Comparison of ENCODE assay signal across 8 mouse cellular contexts in the genomic region with DNA sequence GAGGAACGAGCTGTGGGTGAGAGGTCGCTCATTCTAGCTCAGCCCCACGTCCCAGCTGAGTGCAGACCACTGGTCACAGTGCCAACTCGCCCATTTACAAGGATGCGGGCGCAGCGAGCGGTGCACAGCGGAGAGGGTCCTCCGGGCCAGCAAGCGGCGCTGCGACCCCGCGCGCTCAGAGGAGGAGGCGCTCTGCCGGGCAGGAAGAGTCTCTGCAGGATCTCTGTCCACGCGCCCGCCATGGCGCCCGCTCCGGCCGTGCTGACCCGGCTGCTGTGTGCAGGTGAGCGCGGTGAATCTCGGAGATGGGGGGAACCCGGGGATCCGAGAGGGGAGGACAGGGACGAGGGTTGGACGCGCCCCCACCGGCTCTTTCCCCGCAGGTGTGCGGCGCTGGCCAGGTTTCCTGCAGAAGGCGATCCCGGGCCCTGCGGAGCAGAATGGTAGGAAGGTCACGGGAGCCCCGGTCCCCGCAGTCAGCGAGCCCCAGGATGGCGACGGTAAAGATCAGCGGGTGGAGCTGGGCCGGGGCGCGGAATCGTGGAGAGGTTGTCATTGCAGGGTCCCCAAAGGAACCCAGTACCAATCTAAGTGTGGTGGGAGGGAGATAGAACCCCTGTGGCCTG. TPM values are rescaled to one million over a fixed set of nuclear protein-coding genes. Genes with fewer than 3 reads are reported as not detected.
A peak's percentile ranks its signal among the peaks of the same experiment; 100 is the strongest.
DNase-seq lines count a peak whose midpoint lies in the region; ATAC-seq lines count a peak whose summit lies in the region.

A gene (plus strand): TSS at position 207 of the 626 bp plus-strand sequence.

- DNase-seq in embryo, embryonic 10 days (ENCODE audit: low spot score) = peak; percentile 91
- peak; percentile 88 for DNase-seq in gastrocnemius, postnatal 14 days
- peak; percentile 74 to 92 for DNase-seq in left cerebral cortex, postnatal 10 days (ENCODE audit: extremely low spot score in 1 of 2, low spot score in 2 of 2)
- DNase-seq in right cerebral cortex, postnatal 25 days = peak; percentile 87
- DNase-seq in urinary bladder, postnatal 4 days (ENCODE audit: low spot score in 2 of 2) = peak; percentile 81 to 85

- ATAC-seq in activated CD4-positive, CD25-positive, alpha-beta regulatory T cell, adult 4 months = peak; percentile 67
- peak; percentile 73 for ATAC-seq in inflammation-experienced regulatory T-cells, adult 6 months
- ATAC-seq in megakaryocyte-erythroid progenitor cell, adult 5-6 weeks (replicated peaks; ENCODE audit: low FRiP score, low TSS enrichment, poor library complexity, severe bottlenecking) = peak; percentile 91

- intact Hi-C loops in gastrocnemius, postnatal 14 days (cut with DNase I; ENCODE audit: low total_unique reads) = no loop called here
- intact Hi-C loops in left cerebral cortex, postnatal 10 days (cut with DNase I) = no loop called here

RNA-seq across cellular contexts. Expression of the gene that starts here (rescaled TPM):
- polyA plus RNA-seq in activated CD4-positive, CD25-positive, alpha-beta regulatory T cell, adult 4 months (2017; shearing (Covaris generic)) = 10 to 100 TPM; 15.7 to 17.2 TPM
- 10 to 100 TPM; 25.3 to 28.5 TPM for total RNA-seq in gastrocnemius, postnatal 14 days (2021)
- polyA plus RNA-seq in inflammation-experienced regulatory T-cells, adult 6 months (2017; shearing (Covaris generic)) = 10 to 100 TPM; 17.7 to 22.1 (median 19.3) TPM
- 10 to 100 TPM; 38.8 to 38.9 TPM for total RNA-seq in left cerebral cortex, postnatal 10 days (2021)
- total RNA-seq in megakaryocyte-erythroid progenitor cell, adult 5-6 weeks (2014; fragmentation: Nextera tagmentation) = 48.2 and 49.4 TPM in 2 replicates
- 35.3 and 37.8 TPM in 2 replicates for total RNA-seq in megakaryocyte-erythroid progenitor cell, adult 5-6 weeks (2017)

Comparison
In these comparisons a context has a peak if more than half of its experiments do, and no peak if none do; other contexts are left out.
1. Peak in every context shown above with its lines: DNase-seq and ATAC-seq.